Comparison of ENCODE assay signal across 9 mouse cellular contexts in the genomic region with DNA sequence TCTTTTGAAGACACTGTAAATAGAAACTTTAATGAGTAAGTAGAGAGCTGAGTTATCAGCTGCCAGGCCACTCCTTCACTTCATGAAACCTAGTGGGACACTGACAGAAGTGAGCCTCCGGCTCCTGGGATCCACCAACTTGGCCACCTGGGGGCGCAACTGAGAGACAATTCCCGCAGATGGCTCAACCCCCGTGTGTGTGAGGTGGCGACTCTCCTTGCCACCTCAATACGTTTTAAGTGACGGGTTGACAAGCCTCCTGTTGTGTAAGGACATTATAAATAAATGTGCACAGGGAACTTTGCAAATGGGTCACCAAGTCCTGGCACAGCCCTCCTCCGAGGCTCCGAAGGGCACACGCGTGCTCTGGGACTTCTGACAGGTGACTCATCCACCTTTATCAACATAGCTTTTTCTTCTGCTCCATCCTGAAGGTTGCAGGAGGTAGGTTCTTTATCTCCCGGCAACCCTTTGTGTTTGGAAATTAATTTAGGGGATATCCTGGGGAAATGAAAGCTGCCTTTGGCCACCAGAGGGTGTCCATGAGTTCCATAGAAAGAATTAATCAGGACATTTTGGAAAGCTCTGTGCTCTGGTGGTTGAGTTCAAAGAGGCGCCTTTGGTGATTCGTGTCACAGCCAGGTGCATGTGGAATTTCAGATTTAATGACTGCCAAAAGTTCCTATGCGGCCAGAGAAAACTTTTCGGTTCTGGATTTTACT.
DNase-seq lines count a peak whose midpoint lies in the region; TF ChIP-seq lines count a peak whose summit lies in the region.
"Had no signal": no experiment of that assay in that cellular context is flagged by ENCODE, and none has a peak within 500 bp of the region (broad histone marks: within the 10 kb centered on the region; RNA-seq: fewer than 3 reads in every experiment).

No protein-coding gene starts in this region.

- H3K27ac ChIP-seq in kidney, adult 2 months (ENCODE audit: insufficient read depth, low read depth, low read length) = no peak overlapping the region
- H3K27ac ChIP-seq in cortical plate, adult 2 months (ENCODE audit: insufficient read depth, low read length) = no peak overlapping the region

- 0 out of 2 replicates have a peak, but pooled peaks have one; percentile 22 for TF ChIP-seq CTCF in kidney, adult 2 months (conservative IDR thresholded peaks at IDR 0.05; ENCODE audit: insufficient read depth, insufficient read length, low read depth, low read length)
- peak; percentile 21; the same call in 1 of the 2 replicates for TF ChIP-seq CTCF in cortical plate, adult 2 months (IDR thresholded peaks at IDR 0.05; ENCODE audit: extremely low read depth, insufficient read depth, low read length)

- no peaks in the 10 kb centered on the region for H3K27me3 ChIP-seq in kidney, adult 2 months (replicated peaks; ENCODE audit: control insufficient read depth, insufficient read depth, low read length)
- H3K27me3 ChIP-seq: megakaryocyte, embryonic 14.5 days had no signal

- no peaks in the 10 kb centered on the region for H3K4me1 ChIP-seq in kidney, adult 2 months (ENCODE audit: control insufficient read depth, insufficient read depth, low read length)
- H3K4me1 ChIP-seq in cortical plate, adult 2 months (ENCODE audit: control insufficient read depth, insufficient read depth, low read length) = peaks cover 4% of the 10 kb centered on the region; the same call in 1 of the 2 replicates

- no peak overlapping the region for H3K4me3 ChIP-seq in kidney, adult 2 months (ENCODE audit: insufficient read depth, low read depth, low read length)
- no peak overlapping the region for H3K4me3 ChIP-seq in cortical plate, adult 2 months (ENCODE audit: insufficient read depth, low read length)
- H3K4me3 ChIP-seq: megakaryocyte, embryonic 14.5 days had no signal

- 75% methylated on average over 16 of the region's 16 CpGs for WGBS in kidney, adult 2 months

- DNase-seq in kidney, adult 2 months = peak; percentile 24
- no peak for DNase-seq in kidney, adult 8-10 months
- DNase-seq in 3T3-L1 (ENCODE audit: low read depth, low spot score) = peak; percentile 44
- DNase-seq in ES-CJ7 (ENCODE audit: low read depth, low spot score) = peak; percentile 44
- no peak for DNase-seq in yolk sac, embryonic 10.5 days (ENCODE audit: low spot score)
- DNase-seq in thymus, postnatal 36 days = no peak
- no peak for DNase-seq in gastrocnemius, adult 8-10 months (ENCODE audit: low spot score in 2 of 2)

- no peaks in the 10 kb centered on the region for H3K36me3 ChIP-seq in kidney, adult 2 months (ENCODE audit: control insufficient read depth, insufficient read depth, low read length)

- no peak for TF ChIP-seq POLR2A in kidney, adult 2 months (IDR thresholded peaks at IDR 0.05; ENCODE audit: low read depth, low read length)
- TF ChIP-seq POLR2A in cortical plate, adult 2 months (IDR thresholded peaks at IDR 0.05; ENCODE audit: extremely low read depth, insufficient read depth, low read length) = no peak

Comparison
In these comparisons a context has a peak if more than half of its experiments do, and no peak if none do; other contexts are left out.
1. DNase-seq: peak in kidney, adult 2 months (single experiment), 3T3-L1 (single experiment) and ES-CJ7 (single experiment); none in kidney, adult 8-10 months (0 of 2), yolk sac, embryonic 10.5 days (single experiment), thymus, postnatal 36 days (0 of 2) and gastrocnemius, adult 8-10 months (0 of 2).